Mouse (Mus musculus): ENCODE measurements around the gene Ugt2b34. TPM values are rescaled to one million over a fixed set of nuclear protein-coding genes. Genes with fewer than 3 reads are reported as not detected.
"Not testable (repeated sequence)": the region's sequence is repeated elsewhere in the genome, so short reads cannot be mapped to it uniquely, and the experiment has no call there.

Gene Ugt2b34
- total RNA-seq (2022), result under 1 TPM in 1 of 4 experiments, not detected in 3; 0.08 TPM

DNA sequence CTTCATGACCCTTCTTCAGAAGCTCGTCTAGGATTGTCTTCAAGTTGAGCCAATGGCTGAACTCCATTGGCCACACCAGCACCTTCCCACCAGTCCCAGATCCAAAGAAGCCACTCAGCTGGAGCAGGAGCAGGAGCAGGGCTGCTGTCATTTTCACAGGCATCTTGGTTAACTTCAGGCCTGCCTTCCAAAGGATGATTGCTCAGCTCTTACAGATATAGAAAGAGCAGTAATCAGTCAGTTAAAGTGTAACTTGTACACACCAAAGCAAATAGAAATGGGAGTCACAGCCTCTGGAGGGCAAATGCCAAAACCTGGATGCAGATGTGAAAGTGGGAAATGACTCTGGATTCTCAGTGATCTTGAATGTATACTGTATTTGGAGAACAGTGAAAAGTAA, at the start of gene Ugt2b34:
Gene Ugt2b34 (minus strand): TSS at position 180 of the 400 bp plus-strand sequence.
- DNase-seq (ENCODE audit: low spot score in 2 of 2), result no peak

DNA sequence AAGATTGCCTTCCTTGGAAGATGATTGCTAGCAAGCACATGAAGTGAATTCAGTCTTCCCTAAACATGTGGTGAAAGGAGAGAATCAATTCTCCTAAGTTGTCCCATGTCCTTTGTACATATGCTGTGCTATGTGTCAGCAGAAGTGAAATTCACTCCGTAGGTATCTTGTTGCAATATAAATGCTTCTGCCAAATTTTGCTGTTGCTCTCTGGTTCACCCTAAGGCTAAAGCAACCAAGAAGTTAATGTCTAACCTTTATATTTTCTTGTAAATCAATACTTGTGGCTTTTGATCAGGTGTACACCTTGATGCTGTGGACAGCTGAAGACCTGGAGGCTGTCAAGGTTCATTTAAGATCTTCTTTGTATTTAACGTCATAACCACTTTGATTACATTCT, 35.4 kb upstream of the Ugt2b34 start:
- no peak for DNase-seq (ENCODE audit: low spot score in 2 of 2)

DNA sequence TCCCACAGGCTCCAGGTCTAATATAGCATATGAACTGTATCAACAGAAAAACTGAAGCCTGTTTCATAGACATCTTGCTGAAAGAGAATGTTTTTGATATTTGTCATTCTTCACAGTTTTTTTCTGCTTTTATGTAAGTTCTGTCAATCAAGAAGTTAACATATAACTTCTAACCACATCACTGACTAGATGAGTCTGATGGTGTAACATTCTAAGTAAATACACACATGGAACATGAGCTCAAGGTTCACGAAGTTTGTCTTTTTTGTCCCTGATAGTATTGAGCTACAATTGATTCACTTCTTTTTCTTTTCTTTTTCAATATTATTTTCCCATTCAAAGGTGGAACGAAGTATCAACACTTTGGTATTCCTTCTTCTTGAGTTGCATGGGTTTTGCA, 19.7 kb upstream of the Ugt2b34 start, which contains the start of gene Ugt2b1:
Gene Ugt2b1 (minus strand): TSS at position 105 of the 400 bp plus-strand sequence.
- no peak for DNase-seq (ENCODE audit: low spot score in 2 of 2)

DNA sequence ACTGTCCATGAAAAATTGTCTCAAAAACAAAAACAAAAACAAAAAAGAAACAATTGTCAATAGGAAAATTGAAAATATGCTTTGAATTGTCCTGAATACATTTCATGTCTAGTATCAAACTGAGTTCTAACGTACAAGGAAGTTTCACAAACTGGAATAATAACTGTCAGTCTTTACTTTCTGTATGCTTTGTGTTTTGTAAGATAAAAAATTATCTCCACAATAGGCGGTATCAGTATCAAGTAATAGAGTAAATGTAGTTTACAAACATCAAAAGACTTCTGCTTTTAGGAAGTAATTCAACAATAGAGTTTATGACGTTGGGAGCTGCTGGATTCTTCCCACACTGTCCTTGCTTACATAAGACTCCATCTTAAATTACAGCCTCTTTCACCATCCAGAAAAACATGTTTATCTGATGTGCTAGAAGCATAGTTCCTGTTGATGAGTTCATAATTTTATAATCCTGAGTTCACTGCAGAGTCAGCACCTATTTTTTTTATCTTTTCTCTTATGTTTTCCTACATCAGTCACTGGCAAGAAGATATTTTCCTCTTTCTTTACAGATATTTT, 14.0 kb upstream of the Ugt2b34 start:
- DNase-seq (ENCODE audit: low spot score in 2 of 2), result no peak

DNA sequence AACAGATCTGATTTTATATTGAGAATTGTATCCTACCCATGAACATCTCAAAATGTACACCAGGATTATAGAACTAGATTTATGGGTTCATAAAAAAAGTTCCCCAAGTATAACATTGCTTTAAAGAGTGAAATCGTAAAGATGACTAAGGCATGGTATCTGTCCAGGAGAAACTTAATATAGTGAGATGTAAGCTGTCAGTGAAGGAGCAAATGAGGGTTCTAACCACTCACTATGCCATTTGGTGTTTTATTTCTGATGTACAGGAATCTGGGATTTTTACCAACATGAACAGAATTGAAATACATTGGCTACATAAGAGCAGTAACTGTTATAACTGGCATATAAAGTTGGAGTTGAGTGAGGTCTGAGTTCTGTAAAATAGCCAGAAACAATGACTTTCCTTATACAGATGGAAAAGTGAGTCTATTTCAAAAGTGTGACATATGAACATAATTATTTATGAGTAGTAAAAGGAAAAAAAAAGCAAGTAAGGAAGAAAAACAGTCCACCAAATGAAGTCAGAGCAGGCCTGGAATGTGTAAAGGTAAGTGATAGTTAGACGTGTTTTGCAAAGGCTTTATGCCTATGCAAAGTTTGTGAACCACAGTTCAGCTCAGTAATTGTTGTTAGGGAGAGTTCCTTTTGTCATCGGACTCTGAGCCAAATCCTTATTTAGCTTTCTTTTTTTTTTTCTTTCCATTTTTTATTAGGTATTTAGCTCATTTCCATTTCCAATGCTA, 4.8 kb upstream of the Ugt2b34 start:
- no peak for DNase-seq (ENCODE audit: low spot score in 2 of 2)

DNA sequence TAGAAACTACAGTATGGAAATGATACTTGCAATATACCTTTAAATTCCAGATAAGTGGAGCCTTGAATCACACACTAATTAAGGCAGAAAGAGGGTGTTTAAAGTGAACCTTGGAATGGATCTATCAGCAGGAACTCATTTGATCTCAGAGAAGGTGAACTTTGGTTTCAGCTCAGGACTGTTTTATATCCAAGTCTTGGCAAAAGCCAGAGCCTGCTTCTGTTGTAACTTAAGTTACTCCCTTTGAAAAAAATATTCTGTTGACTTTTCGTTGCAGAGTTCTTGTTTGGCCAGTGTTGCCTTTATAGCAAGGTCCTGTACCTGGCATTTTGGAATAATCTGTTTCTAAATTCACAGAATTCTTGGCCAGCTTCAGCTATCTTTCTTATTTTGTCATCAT, 4.0 kb upstream of the Ugt2b34 start:
- no peak for DNase-seq (ENCODE audit: low spot score in 2 of 2)

DNA sequence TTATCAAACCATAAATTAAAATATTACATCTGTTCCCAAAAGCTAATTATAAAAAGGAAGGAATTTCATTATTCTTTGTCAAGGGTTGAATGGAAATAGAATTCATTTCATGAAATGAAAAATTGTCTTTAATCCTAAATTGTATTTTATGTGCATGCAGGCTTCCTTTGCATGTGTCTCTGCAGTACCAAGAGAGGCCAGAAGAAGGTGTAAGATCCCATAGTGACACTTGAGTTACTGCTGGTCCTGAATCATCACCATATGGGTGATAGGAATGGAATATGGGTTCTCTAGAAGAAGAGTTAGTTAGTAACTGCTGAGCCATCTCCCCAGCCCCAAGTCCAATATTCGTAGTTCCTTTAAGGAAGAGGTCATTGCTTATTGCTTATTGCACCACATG, 16.8 kb downstream of the Ugt2b34 start:
- no peak for DNase-seq (ENCODE audit: low spot score in 2 of 2)

DNA sequence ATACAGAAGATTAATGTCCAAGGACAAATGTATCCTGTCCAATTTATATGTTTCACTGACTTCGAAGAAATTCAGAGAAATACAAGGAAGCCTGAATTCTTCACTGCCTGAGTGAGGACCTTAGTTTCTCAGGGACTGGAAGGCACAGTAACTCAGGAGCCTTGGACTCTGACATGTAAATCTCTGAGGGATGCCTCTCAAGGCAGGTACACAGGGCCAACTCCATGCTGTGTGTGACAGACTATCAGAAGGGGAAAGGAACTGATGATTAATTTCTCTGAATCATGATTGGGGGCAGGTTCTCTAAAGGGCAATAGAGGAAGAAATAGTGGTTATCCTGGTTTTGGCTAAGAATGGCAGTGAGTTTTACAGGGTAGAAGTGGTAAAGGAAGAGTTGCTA, 18.3 kb downstream of the Ugt2b34 start:
- DNase-seq (ENCODE audit: low spot score in 2 of 2), result no peak

DNA sequence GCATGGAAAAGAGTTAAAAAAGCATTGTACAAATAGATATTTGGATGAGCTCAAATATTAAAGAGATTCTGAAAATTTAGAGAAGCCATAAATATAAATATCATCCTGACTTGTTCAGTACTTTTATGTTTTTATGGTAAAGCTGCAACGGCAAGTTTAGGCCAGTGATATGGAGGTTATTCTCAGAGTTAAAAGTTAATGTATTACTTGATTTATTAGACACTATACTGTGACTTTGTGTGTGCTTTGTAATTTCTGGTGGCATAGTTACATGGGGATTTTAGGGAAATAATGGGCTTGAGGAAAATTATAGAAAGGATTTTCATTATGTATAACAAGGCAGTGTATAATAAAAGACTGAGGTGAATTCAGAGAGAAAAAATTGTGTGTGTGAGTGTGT, 19.7 kb downstream of the Ugt2b34 start:
- DNase-seq (ENCODE audit: low spot score in 2 of 2), result no peak

DNA sequence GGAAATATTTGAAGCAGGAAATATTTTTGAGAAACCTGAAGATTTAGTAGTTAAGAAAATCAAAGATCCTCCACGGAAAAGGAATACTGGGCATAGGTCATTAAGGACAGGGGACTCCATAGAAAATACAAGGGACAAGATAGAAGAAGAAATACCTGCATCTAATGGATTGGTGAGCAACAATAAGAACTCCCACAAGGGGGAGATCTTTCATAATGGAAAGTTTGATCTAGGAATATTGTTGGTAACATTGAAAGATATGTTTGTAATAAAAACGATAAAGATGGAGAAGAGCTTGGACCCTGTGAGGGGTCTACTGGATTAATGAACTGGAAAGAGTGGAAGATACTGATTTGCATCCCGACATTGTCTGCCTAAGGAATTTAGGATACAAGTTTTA, 20.1 kb downstream of the Ugt2b34 start:
- DNase-seq (ENCODE audit: low spot score in 2 of 2), result no peak

DNA sequence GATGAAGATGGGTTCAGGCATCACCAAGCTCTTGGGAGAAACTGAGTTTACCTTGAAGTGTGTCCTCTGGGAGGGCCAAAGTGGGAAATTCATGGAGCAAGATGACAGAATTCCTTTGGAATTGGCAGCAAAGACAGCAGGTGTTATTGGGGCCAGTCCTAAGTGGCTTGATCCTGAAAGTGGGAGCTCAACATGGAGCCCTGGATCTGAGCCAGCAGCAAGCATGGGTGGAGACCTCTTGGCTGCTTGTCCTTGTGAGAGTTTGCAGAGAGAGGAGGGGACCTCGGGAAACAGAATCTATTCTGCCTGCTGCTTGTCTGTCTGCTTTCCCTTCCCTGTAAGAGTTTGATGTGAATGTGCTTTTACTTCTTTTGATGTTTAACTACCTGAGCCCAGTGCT, 34.9 kb downstream of the Ugt2b34 start:
- no peak for DNase-seq (ENCODE audit: low spot score in 2 of 2)

DNA sequence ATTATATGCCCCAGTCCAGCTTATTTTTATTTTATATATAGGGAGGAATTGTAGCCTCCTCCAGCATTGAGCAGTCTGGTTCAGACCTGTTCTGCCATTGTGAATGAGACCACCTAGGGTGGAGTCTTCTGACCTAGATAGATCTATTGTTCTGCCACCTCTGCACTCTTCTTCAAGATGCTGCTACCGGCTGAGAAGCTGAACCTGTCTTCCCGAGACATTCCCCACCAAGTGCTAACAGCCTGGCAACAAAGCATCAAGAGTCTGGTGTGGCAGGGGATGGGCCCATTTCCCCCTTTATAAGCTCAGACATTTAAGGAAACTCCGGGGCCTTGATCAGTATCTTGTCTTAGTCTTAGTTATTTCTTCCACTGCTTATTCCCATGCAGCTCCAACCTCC, 48.4 kb downstream of the Ugt2b34 start:
- no peak for DNase-seq (ENCODE audit: low spot score in 2 of 2)

DNA sequence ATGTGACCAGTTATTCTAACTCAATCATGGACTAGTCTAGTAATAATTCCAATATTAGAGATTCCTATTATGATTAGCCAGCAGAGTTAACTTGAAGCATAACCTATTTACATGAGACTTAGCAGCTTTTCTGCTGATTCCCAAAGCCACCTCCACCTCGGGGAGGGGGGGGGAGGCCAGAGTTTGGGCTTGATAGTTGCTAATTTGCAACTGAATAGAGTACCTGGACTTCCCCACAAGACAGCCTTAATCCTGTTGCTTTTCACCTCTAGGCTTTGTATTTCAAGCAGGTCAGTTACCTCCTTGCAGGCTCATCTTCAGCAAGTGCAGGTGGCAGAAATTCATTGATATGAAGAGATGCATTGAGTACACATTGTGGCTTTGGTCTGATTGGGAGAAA, 49.1 kb downstream of the Ugt2b34 start:
- DNase-seq (ENCODE audit: low spot score in 2 of 2), result no peak

DNA sequence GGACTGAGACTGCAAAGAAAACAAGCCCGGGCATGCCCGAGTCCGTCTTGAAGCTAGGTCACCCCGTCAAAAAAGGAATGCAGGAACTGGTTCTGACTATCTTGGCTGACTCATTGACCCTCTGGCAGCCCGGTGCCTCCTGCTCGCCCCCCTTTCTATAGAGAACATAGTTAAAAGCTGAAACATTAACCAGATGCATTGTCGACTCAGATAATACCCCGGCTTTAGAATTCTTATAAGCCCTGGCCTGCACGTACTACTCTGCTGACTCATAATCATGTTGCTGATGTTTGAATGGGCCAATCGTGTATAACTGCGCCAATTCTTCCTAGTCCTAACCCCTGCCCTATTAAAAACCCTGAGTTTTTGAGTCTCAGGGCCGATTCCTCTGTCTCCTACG, 50.2 kb downstream of the Ugt2b34 start:
- DNase-seq (ENCODE audit: low spot score in 2 of 2), result not testable (repeated sequence)

DNA sequence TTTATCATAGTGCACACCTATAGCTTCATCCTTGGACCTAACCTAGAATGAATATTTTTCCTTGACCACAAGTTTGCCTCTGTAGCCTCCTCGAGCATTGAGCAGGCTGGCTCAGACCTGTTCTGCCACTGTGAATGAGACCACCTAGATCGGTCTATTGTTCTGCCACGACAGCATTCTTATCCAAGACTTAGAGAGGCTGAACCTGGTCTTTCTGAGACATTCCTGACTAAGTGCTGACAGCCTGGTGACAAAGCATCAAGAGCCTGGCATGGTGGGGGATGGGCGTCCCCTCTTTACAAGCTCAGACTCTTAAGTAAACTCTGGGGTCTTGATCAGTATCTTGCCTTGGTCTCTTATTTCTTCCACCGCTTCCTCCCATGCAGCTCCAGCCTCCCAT, 55.1 kb downstream of the Ugt2b34 start:
- DNase-seq (ENCODE audit: low spot score in 2 of 2), result no peak

DNA sequence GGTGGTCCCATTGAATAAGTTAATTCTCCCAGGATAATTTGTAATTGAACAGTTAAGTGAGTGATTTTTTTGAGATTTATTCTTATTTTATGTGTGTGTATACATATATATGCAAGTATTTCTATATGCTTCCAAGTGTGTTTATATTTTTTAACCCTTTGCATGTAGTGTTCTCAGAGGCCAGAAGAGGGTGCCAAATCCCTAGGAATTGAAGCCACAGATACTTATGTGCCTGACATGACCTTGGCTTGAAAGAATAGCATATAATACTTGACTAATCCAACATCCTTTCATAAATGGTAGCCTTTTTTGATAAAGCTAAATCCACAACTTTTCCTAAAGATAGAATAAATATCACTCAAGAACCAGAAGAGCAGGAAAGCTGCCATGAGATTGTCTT, 56.6 kb downstream of the Ugt2b34 start:
- no peak for DNase-seq (ENCODE audit: low spot score in 2 of 2)

DNA sequence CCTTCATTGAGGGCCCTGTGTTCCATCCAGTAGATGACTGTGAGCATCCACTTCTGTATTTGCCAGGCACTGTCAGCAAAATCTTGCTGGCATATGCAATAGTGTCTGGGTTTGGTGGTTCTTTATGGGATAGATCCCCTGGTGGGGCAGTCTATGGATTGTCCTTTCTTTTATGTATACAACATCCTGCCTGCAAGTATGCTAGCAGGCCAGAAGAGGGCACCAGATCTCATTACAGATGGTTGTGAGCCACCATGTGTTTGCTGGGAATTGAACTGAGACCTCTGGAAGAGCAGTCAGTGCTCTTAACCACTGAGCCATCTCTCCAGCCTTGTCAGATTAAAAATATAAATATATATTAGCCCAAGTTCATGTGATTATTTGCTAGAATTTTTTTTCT, 65.5 kb downstream of the Ugt2b34 start:
- not testable (repeated sequence) for DNase-seq (ENCODE audit: low spot score in 2 of 2)

DNA sequence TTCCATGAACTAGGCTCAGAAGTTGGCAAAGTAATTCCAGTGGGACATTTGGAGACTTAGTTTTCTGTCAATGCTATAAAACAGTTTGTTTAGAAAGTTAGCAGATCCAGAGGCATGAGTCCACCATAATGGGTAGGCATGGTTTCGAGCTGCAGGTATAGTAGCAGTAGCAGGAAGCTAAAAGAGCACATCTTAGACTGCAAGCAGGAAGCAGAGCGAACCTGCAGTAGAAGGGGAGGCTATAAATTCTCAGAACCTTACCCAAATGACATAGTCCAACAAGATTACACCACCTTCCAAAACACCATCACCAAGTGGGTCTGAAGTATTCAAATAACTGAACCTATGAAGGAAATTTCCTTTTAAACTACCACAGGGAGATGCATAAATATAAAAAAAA, 66.5 kb downstream of the Ugt2b34 start:
- DNase-seq (ENCODE audit: low spot score in 2 of 2), result no peak

Other genes starting within 250 kb of the Ugt2b34 start
- not detected for gene Tmprss11b, start 230.6 kb downstream of the Ugt2b34 start, total RNA-seq (2022)
- not detected for gene Tmprss11e, start 161.1 kb downstream of the Ugt2b34 start, total RNA-seq (2022)
- gene Ythdc1, start 102.7 kb downstream of the Ugt2b34 start, total RNA-seq (2022), result 10 to 100 TPM; 19.8 to 25.3 (median 21.8) TPM
- under 1 TPM in 1 of 4 experiments, not detected in 3; 0.32 TPM for gene Ugt2b1, start 19.6 kb upstream of the Ugt2b34 start, total RNA-seq (2022)
- gene Ugt2b35, start 93.9 kb upstream of the Ugt2b34 start, total RNA-seq (2022), result not detected
- gene Ugt2b36, start 185.6 kb upstream of the Ugt2b34 start, total RNA-seq (2022), result not detected
- gene Ugt2b5, start 233.4 kb upstream of the Ugt2b34 start, total RNA-seq (2022), result under 1 TPM in 1 of 4 experiments, not detected in 3; 0.35 TPM

Measured in gastrocnemius, adult 8-10 months (tissue).